Mouse (Mus musculus): Measurements from ENCODE around the gene Rfesd.

The Rfesd gene

DNA sequence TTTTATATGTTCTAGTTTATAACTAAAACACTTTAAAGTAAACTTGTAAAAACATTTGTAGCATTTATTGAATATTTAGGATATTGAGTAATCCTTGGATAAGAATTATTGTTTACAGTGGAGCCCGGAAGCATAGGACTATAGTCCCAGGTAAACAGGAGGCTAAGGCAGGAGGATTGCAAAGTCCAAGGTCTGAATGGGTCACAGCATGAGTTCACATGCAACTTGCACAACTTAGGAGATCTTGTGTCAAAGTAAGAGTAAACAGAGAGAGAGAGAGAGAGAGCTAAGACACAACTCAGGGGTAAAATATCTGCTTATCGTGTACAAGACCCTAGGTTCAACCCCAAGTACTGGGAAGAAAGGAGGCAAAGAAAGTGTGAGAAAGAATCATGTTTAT, 41.9 kb downstream of the Rfesd start:
- DNase-seq (ENCODE audit: low spot score) = no peak

DNA sequence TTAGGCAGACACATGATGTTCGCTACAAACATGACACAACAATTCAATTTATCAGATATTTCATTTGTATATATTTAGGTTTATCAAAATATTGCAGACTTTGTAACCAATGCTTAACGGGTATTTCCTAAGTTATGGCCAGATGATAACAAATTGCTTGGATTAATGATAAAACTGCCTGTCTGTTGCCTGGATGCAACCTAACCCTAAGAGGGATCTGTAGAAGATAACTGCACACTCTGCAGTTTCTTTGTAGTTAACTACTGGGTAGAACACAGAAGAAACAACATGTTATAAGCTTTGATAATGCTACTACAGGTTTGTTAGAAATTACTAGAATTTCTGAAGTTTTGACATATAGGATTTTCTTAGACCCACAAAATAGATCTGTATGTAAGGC, 42.3 kb downstream of the Rfesd start:
- no peak for DNase-seq (ENCODE audit: low spot score)

GRCm38 (mm10) chr13:75975629-75976028, 42.9 kb downstream of the Rfesd start:
- DNase-seq (ENCODE audit: low spot score) = no peak

DNA sequence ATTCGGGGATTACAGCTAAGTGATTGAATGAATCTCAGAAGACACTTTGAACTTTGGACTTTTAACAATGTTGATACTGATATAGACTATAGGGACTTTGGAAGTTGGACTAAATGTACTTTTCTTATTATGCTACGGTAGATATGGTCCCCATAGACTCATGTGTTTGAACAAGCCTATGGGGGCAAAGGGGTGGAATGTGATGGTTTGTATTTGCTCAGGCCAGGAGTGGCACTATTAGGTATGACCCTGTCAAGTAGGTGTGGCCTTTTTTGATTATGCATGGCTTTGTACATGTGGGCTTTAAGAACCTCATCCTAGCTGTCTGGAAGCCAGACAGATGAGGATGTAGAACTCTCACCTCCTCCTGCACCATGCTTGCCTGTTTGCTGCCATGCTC, 44.0 kb downstream of the Rfesd start:
- no peak for DNase-seq (ENCODE audit: low spot score)

- no peak for DNase-seq (ENCODE audit: low spot score)
These were observed 51.7 kb downstream of the Rfesd start, which contains the start of gene Spata9 for GRCm38 (mm10) chr13:75966850-75967249. Gene Spata9 (plus strand): TSS chr13:75967150.

- no peak for DNase-seq (ENCODE audit: low spot score)
These were observed 63.0 kb downstream of the Rfesd start for GRCm38 (mm10) chr13:75955357-75955992.

All from testis, postnatal 14 days (tissue).